Mouse (Mus musculus): ENCODE measurements at regions not wholly inside any gene's neighbourhood (a gene's known extent, or its start where the extent isn't known, plus 50 kb on each side); places are given as distances from the start of the nearest gene placed in this dataset.

DNA sequence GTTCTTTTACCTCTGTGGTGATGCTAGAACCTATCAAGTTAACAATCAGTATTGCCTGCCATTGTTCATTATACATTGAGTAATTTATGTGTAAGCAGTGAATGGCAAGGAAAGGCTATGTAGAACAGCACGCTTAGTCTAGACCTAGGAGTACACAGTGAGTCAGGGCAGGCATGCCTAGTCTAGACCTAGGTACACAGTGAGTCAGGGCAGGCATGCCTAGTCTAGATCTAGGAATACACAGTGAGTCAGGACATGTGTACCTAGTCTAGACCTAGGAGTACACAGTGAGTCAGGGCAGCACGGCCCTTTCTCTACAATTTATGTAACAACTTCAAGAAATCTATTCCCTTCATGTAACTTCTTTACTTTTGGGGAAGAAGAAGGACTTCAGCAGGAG lies 347.2 kb downstream of the Tmem232 start:
- no peak for DNase-seq

DNA sequence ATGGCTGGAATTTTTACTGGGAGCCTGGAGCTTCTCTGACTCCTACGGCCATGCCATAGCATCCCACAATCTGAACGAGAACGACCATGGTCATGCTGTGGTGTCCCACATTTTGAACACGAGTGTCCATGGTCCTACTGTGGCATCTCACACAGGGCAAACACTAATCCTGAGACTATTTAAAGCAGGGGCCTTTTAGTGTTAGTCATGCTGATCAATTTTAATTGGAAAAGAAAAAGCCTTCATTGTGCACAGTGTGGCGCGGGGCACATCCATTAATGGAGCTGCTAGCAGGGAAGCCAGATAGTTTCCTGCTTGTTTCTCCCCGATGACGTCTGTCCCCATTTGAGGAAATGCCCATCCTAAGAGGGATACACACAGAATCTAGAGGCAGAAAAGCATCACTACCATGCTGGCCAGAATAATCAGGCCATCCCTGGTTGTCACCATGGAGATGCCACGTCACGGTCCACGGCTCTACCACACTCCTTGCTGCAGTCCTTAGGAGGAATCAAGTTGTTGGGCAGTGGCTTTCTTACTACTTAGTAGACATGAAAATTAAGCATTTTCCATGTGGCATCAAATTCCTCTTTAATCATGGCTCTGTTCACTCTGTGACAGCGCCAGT lies 348.0 kb downstream of the Tmem232 start:
- DNase-seq: no peak

DNA sequence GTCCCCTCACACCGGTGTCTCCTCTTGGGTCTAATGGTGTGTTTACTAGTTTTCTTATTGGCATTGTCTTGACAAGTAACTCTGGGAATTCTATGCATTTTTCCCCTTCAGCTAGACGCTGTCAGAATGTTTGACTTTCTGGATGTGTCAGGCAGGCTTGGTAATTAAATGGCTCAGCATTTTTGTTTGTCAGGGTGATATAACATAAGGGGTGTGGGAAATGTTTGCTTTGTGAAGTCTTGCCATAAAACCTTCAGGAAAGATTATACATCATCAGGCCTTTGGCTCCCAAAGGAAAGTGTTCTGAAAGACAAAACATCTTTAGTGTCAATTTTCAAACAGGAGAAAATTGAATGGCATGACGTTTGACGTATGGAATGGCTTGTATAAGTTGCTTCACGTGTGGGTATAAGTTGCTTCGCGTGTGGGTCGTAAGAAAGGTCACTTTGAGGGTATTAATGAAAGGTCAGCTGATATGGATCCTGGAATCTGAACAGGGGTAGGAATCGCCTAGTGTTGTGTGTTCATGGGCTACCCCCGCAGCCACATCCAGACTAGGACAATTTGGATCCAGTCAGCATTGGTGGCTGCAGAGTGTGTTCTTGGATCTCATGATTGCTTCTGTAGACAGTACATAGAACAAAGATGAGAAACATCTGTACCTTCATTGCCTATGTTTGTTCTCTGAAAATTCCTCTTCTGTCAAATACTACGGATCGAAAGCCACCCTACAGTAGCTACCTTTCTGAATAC lies 349.6 kb downstream of the Tmem232 start:
- no peak for DNase-seq

DNA sequence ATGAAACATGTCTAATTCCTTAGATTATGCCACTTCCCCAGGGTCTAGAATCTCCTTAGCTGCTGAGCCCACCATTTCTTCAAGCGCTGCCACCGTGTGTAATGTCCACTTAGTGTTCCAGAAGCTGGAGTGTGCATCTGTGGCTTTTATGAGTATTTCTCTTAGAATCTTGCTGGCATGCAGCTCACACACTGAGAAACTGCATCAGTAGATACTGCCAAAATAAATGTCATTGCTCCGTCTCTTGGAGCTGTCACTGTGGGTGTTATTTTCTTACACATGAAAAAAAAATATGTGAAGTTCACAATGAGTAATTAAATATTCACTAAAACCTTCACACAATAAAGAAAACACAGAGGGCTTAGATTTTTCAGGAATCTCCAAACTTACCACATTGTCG lies 345.3 kb upstream of the 4930583I09Rik start:
- DNase-seq: no peak

DNA sequence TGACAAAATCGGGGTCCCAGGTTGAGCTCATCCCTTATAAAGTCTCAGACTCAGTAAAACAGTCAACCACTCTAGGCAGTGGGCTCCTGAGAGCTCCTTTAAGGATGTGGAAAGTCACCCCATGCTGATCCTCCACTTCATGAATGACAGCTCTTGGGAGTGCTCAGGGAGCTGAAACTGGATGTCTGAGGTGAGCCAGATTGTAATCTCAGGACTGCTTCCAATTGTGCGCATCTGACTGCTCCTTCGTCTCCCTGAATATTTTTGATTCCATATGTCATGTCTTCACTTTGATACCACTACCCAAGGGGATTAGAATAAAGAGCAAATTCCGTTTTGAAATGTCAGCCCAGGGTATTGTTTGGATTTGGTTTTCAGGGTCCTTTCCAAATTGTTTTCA lies 339.9 kb upstream of the 4930583I09Rik start:
- no peak for DNase-seq

DNA sequence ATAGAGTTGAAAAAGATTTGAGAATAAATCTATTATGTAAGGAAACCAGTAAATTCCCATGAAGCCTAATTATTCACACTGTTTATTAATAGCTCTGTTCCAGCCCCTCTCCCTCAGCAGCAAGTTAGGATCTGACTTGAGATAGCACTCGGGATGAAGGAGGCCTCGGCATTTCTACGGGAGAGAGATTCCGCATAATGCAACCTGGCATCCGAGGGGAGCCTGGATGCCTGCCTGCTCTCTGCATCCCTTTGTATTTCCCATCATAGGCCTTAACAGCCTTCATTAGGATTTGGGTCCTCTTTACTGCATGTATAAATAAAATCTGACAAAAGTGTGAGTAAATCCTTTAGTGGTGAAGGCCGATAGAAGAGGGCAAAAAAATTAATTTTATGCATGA lies 338.2 kb upstream of the 4930583I09Rik start:
- DNase-seq: no peak

DNA sequence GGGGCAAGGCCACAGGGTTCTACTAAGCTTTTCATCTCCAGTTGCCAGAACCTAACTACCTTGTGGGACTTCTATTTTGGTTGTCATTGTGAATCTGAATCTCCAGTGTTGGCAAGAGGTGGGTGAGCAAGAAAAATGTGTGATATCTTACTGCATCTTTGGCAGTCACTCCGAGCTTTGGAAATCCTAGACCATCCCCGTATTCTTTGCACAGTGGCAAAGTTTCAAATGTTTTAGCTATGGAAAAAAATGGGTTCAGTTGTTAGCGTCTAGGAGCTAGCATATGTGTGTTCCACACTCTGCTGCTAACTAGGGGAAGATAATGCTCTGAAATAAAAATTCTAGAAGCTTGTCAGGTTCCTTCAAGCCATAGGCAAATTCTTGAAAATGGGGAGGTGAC lies 337.4 kb upstream of the 4930583I09Rik start:
- no peak for DNase-seq

DNA sequence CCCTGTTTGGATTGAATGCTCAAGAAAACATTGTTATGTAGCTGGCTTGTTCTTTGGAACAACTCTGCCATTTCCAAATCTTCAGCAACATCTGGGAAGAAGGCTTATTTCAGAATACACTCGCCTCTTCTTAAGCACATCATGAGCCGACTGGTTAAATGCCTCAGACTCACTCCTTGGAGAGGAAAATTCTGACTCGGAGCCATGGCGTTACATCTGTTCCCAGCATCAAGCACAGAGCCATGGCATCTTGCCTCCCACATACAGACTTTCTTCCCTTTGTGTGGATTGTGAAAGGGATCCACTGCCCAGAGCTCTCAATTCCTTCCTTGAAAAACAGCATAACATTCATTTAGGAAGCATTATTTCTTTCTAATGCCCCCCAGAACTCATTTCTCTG lies 334.8 kb upstream of the 4930583I09Rik start:
- no peak for DNase-seq

DNA sequence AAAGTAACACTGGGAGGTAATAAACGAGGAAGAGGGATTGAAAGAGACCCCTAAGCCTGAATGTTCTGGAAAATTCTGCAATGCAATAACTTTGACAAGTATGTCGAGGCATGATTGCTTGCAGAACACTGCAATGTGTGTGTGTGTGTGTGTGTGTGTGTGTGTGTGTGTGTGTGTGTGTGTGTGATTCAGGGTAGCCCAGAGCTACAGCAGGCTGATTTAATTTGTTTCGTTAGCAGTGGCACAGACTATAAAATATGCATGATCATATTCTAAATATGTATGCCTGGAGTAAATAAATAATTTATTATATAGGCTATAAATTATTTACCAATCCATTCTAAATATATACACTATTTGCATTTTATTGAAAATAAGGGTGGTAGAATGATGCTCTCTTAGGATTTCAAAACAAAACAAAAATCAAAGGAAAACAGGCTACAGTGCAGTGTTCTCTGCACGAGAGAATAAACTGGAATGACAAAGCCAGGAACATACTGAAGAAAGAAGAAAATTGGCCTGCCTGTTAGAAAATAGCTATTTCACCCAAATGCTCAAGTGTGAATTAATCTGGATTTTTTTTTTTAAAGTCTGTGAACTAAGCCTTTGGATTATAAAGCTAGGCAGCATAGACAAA lies 334.2 kb upstream of the 4930583I09Rik start:
- no peak for DNase-seq

DNA sequence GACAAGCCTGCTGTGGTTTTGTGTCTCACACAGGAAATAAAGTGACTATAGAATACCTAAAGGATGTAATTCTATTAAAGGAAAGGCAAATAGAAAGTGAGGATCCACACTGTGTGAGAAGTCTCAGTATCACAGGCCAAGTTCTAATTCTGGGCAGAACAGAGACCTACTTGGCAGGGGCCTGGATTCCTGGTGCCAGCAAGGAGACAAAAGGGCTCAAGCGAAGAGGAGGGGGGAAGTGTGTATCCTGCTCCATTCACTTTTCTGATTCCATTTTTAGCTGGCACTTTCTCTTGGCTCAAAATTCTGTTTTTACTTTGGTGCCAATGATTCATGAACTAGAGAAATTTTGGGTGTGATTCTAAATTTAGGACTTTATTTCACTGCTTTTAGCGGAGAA lies 310.5 kb upstream of the 4930583I09Rik start:
- peak; percentile 41 for DNase-seq

DNA sequence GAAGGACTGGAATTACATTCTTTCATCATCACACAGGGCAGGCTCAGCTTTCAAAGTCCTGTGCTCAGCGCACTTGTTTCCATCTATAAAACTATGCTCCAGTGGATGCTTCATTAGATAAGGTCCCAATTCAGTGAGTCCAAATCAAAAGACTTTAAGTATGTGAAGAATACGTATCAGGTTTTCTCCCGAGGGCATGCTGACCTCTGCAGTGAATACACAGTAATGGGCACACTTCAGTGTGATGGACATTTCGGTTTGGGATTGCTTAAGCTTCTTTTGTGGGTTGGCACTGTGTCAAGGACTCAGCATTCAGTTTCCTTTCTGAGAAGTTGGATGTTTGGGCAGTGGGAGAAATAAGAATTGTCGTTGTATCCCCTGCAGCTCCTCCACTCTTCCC lies 278.8 kb upstream of the 4930583I09Rik start:
- no peak for DNase-seq

DNA sequence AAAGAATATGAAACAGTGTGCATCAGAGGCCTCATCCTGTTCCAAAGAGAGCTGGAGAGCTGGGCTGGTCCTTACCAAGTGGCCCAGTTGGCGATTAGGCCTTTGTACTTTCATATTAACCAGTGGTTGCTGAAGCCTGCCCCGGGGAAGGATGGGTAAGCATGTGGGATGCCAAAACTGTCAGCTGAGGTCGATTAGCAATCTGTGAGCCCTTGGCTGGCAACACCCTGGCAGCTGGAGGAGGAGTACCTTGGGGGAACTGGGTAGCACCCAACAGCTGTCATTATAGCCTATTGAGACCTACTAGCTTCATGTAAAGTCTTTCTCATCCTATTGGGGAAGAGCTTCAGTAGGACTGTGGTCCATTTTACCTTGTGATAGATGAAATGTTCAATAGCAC lies 277.2 kb upstream of the 4930583I09Rik start:
- DNase-seq: no peak

DNA sequence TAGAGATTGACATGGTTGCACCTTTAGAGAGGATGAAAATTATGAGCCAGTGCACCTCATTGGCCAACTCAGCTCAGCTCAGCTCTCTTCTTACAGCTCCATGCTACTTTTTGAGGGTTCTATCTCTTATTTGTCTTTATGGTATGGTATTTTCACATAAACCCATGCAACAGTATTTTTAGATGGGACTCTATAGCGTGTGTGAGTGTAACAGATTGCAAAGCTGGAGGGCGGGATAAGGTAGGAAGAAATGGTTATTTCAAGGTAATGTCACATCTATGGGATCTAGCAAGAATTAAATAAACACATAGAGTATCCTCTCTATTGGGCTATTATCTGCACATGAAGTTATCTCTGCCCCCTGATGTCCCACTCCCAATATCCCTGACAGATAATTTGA lies 269.8 kb upstream of the 4930583I09Rik start:
- no peak for DNase-seq

DNA sequence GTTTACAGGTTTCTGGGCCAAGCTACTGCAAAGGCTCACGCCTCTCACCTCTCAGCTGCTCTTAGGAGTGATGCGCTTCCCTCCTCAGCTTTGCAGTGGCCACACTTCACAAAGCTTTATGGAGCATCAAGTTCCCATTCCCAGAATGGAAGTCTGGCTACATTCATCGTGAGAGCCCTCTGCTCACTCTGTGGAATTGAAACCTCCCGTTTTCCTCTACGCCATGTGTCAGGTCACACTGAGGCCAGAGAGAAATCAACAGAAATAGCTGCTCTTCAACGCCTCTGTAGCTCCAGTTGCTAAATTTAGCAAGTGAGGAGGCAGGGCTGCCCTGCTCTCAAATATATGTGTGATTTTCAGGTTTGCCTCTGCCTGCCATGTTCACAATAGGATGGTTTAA lies 265.3 kb upstream of the 4930583I09Rik start:
- DNase-seq: peak; percentile 35

DNA sequence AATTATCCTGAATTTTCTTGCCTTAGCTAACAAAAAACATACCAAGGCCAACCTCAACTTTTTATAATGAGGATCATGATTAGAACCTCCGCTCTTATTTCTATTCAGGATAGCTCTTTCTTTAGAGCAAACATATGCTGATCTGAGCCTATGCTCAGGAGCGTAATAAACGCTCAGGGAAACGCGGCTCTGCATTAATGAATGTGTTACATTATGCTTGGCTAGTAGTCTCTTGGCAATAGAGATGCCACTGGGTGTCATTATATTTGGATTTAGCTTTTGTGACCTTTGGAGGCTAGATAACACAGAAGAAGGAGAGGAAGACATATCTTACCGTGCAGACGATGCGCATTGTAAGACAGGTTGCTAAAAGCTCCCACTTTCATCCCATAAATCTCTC lies 246.4 kb upstream of the 4930583I09Rik start:
- DNase-seq: no peak

DNA sequence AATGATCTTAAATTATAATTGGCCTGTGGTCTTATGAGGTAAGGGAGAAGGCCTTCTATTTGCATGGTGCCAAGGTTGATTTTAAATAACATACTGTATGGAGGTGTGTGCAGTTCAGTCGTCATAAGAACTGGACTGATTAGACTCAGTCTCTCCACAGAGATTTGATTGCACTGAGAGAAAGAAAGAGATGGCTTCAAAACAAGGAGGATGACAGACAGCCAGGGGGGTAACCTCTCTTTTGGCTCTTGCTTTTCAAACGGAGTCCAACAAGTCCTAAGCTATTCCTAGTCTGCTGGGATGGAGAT lies 245.9 kb upstream of the 4930583I09Rik start:
- no peak for DNase-seq

DNA sequence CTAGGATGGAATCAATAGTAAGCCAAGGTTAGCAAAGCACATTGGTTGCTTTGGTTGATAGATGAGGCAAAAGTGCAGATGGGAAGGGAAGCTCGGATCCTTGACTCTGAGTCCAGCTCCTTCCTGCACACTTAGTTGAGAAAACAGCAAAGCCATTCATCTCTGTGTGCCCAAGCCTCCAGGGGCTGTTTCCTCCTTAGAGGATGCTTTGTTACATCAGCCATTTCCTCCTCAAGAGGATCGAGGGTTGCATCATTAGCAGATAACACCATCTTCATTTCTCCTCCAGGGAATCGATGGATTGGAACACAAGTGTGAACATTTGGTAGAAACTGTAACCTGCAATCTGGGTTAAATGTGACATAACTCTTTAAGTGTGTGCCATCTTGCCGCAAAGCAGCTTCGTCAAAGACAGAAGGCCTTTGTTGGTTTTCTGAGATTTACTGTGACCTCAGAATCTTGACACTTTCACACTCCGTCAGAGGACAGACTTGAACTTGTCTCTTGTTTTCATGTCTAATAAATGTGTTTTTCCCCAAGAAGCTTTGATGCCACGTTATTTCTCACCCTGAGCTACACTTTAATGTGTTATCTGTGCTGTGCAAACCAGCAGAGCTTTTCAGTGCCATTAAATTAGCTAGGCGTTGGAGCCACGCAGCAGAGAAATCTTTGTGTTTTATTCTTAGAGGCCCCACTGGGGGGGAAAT lies 245.4 kb upstream of the 4930583I09Rik start:
- DNase-seq: no peak

DNA sequence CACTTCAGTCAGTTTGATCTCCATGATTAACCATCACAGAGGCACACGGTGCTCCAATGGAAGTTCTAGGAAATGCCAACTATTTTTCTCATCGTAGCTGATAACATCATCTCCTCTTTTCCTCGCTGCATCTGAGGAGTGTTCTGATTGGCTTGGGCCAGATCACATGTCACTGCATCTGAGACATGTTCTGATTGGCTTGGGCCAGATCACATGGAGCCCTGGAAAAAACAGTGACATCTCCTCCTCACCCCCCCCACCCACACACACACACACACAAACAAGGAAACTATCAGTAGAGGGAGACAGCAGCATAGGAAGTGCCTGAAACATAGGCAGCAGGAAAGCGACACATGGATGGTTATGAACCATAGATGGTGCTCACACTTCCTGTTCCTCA lies 239.0 kb upstream of the 4930583I09Rik start:
- DNase-seq: no peak

DNA sequence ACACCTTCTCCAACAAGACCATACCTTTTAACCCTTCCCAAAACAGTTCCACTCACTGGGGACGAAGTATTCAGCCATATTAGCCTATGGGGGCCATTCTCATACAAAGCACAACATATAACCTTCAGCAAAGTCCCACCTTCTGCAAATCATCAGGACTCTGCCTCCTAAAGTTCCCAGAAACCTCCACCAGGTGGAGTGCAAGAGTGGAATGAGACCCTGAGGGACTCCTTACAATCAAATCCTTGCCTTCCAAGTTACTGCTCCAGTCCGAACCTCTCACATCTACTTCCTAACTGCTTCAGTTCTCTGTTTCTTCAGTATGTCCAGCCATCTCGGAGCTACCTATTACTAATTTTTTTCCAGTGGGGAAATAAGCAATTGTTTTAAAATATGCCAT lies 235.2 kb upstream of the 4930583I09Rik start:
- DNase-seq: peak; percentile 73

DNA sequence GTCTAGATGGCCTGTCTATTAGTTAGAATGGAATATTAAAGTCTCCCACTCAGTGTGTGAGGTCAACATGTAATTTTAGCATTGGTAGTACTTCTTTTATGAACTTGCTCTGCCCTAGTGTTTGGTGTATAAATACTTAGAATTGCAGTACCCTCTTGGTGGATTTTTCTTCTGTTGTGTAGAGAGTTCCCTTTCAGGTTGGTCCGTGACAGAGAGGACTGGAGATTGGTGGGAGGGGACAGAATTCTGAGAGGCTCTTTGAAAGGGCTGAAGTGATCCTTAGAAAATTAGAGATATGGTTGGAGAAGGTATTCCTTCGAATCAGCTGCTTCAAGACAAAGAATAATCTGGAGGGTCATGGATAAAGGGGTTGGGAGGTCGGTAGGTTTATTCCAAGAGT lies 230.3 kb upstream of the 4930583I09Rik start:
- DNase-seq: no peak

DNA sequence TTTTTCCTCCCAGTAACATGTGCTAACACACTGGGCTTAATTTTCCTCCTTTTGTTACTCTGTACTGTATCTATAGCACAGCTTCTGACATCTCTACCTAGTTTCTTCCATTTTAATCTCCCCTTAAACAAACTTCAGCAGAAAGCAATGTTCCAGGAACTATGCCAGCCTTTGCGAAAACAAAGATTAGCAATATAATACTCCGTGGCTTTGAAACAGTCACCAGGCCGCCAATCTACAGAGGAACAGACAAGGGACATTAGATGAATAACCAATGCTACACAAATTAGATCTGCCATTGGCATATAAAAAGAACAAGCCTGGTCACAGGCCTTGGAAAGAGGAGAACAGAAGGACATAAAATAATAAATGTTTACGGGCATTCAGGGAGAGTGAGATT lies 220.2 kb upstream of the 4930583I09Rik start:
- DNase-seq: no peak

DNA sequence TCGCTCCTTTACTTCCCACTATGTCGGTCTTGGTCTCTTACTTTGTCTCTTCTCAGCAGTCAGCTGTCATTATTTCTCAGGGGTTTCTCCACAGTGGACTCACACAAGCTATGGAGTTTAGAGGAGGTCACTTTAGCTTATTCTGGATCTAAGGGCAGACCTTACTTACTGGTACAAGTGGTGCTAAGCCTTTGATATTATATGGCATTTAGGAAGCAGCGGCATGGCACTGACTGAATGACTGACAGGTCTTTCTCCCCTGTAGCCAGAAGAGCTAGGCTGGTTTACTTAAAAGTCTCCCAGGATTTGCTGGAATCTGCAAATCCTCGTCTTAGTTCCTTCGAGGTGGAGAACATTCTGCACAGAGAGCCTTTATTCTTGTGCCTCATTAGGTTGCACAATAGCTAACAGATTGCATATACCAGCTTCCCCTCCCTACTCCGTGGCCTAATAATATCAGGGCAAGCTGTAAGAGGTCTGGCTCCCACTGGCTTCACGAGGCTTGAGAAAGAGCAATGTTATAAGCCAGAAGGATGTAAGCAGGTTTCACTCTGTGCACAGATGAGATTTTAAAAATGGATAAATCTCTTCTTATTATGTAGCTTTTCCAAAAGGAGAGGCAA lies 214.1 kb upstream of the 4930583I09Rik start:
- no peak for DNase-seq

DNA sequence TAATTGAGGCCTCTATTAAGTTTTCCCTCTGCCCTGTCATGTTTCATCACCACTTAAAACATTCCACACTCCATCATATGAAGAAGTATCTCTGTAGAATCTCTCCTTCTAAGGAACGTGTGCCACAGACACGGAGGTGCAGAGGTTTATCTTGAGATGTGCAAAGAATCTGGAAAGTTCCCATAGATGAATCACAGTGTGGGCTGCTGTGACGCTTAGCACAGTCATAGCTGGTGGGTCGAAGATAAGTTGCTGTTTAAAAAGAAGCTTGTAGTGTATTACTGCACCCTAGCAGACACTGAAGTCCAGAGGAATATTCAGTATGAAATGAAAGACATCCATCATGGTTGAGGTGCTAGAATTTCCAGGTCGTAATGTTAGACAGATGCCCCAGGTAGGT lies 179.9 kb upstream of the 4930583I09Rik start:
- no peak for DNase-seq
